Mouse (Mus musculus) heart, adult 10 weeks (tissue): Measurements from ENCODE around the gene Uqcr10. TPM values are rescaled to one million over a fixed set of nuclear protein-coding genes. Genes with fewer than 3 reads are reported as not detected.

ENCODE experiments used
- polyA plus RNA-seq: library from polyadenylated mRNA; stranded (reverse); fragments of 350-450 nt; fragmentation: Illumina TruSeq; extraction: RNeasy Lipid Tissue Mini Kit (QIAGEN cat#74804); gene quantifications from one replicate; pipeline ENCODE4 v1.2.3, GENCODE M21; 2014; ENCODE audit warnings: low read depth, low replicate concordance

The Uqcr10 gene
- 1,829 TPM for polyA plus RNA-seq

DNA sequence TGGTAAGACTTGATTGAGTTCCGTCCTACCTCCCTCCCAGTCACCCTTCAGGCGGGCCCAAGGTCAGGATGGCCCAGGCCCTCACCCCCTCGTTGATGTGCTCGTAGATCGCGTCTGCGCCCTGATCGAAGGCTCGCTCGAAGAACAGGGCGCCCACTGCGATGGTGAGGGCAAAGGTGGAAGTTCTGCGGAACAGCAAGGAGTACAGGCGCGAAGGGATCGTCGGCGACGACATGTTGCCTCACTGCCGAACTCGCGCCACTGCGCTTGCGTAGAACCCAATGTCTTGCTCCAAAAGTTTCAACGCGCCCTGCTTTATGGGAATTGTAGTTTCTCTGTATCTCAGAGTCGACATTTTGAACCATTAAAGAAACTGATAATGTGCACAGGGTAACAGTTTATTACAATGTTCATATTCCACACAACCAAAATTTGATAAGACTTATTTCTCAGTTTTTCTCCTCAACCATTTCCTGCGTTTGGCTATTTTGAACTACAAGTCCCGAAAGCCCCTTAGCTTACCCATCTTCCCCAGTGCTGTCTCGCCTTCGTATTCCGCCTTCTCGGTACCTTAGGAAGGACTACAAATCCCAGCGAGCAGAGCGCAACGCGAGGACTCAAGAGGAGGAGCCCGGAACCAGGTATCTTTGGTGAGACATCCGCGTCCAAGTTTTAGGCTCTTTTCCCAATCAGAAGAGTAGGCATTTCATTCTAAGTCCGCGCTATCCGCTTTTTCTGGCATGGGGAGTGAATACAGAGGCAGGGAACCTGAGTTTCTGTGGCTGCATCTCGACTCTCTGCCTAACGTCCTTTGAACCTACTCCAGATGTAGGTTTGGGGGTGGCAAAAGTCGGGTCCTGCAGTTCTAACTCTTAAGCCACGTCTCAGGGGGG, at the start of gene Uqcr10, which contains the start of gene Zmat5:
Uqcr10 (minus strand) TSS at position 271 of the 893 bp plus-strand sequence.
Zmat5 (plus strand) TSS at position 607 of the 893 bp plus-strand sequence.

DNA sequence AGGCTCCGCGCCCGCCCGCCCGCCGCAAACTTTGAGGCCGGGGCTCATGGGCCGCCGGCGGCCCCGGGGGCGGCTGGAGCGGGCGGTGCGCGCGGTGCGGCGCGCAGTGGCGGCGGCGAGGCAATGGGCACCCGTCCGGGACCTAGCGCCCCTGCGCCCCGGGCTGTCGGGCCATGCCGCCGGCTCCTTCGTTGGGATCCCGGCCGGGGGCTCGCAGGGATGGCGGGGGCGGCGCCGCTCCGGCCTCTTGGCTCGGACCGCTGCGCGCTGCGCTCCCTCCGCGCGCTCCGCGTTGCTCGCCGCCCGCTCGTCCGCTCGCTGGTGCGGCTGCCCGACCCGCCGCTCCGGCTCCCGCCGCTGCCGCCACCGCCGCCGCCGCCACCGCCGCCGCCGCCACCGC, 42.6 kb upstream of the Uqcr10 start, which contains the start of gene Cabp7:
Cabp7 (minus strand) TSS at position 46 of the 400 bp plus-strand sequence.

Other genes starting within 250 kb of the Uqcr10 start
- 39.2 TPM for gene Mtmr3, start 109.5 kb downstream of the Uqcr10 start, polyA plus RNA-seq
- not detected for gene Gm11032, start 84.3 kb downstream of the Uqcr10 start, polyA plus RNA-seq
- gene Ascc2, start 66.6 kb downstream of the Uqcr10 start, polyA plus RNA-seq: 15.9 TPM
- gene Zmat5, start 336 bp upstream of the Uqcr10 start, polyA plus RNA-seq: 34.0 TPM
- gene Cabp7, start 42.4 kb upstream of the Uqcr10 start, polyA plus RNA-seq: not detected
- gene Nf2, start 145.2 kb upstream of the Uqcr10 start, polyA plus RNA-seq: 83.4 TPM
- gene Nipsnap1, start 169.6 kb upstream of the Uqcr10 start, polyA plus RNA-seq: 1.2 TPM
- 19.3 TPM for gene Thoc5, start 191.0 kb upstream of the Uqcr10 start, polyA plus RNA-seq
- gene Nefh, start 243.7 kb upstream of the Uqcr10 start, polyA plus RNA-seq: not detected